ENCODE assay signal across 22 mouse cellular contexts in the genomic region with DNA sequence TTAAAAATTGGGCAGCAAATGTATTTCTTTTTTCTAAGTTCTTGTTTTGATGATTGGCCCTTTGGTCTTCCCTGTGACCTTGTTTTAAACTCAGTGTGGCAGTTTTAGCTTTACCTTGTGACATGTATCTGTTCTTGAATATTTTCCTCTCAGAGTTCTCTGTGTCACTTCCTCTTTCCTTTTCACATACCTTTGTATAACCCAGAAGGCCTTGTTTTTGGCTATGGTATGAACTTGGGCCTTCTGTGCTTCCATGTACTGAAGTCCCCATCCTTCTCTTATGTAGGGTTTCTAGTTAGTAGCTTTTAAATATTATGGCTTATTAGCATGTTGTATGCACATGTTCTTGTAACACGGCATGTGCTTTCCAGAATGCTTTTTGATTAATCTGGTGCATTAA. TPM values are rescaled to one million over a fixed set of nuclear protein-coding genes. Genes with fewer than 3 reads are reported as not detected.
A peak's percentile ranks its signal among the peaks of the same experiment; 100 is the strongest.
DNase-seq lines count a peak whose midpoint lies in the region; ATAC-seq and TF ChIP-seq lines count a peak whose summit lies in the region.
"Had no signal": no experiment of that assay in that cellular context is flagged by ENCODE, and none has a peak within 500 bp of the region (broad histone marks: within the 10 kb centered on the region; RNA-seq: fewer than 3 reads in every experiment).

No protein-coding gene starts in this region.

- intact Hi-C loops in gastrocnemius, adult 2 months (cut with DNase I), result no loop called here

- peak; percentile 9 for ATAC-seq in CD4-positive, CD25-positive, alpha-beta regulatory T cell, adult 4 months
- 0 out of 2 replicates have a peak, but pooled peaks have one; percentile 26 for ATAC-seq in common myeloid progenitor, adult 5-6 weeks (replicated peaks; ENCODE audit: low read depth, poor library complexity, severe bottlenecking)
- peak; percentile 29; the same call in 1 of the 2 replicates for ATAC-seq in monocyte, adult 5-6 weeks (replicated peaks; ENCODE audit: insufficient number of reproducible peaks, low FRiP score, low TSS enrichment, poor library complexity, severe bottlenecking)
- ATAC-seq: forebrain, embryonic 13.5 days; hindbrain, postnatal 0 days had no signal

- H3K4me3 ChIP-seq in gastrocnemius, adult 2 months, result no peak overlapping the region
- H3K4me3 ChIP-seq: embryonic facial prominence, embryonic 12.5 days; erythroblast, embryonic 14.5 days; forebrain, embryonic 13.5 days; hindbrain, embryonic 10.5 days; left cerebral cortex, adult 2 months; limb, embryonic 15.5 days; lung, embryonic 15.5 days had no signal

- peak; percentile 64 for DNase-seq in A20 (ENCODE audit: low read depth, low spot score)
- DNase-seq in embryo, embryonic 10.5 days (ENCODE audit: low spot score), result no peak
- DNase-seq in kidney, postnatal 25 days, result no peak
- no peak for DNase-seq in adrenal gland, postnatal 25 days
- no peak for DNase-seq in gastrocnemius, adult 2 months
- DNase-seq: adrenal gland, postnatal 14 days; kidney, adult 11 months; layer of hippocampus, adult 9-11 months; thymus, postnatal 4 days had no signal

- no peak overlapping the region for H3K27ac ChIP-seq in gastrocnemius, adult 2 months
- H3K27ac ChIP-seq: embryonic facial prominence, embryonic 12.5 days; forebrain, embryonic 13.5 days; hindbrain, embryonic 10.5 days; hindbrain, postnatal 0 days; left cerebral cortex, adult 2 months; limb, embryonic 15.5 days; liver, embryonic 14.5 days; lung, embryonic 15.5 days; macrophage had no signal

- no peak for TF ChIP-seq CTCF in gastrocnemius, adult 2 months (IDR thresholded peaks at IDR 0.05)

RNA-seq across cellular contexts. Expression of a gene that starts 4.8 kb away (rescaled TPM):
- 10 to 100 TPM; 13.2 to 13.5 TPM for polyA plus RNA-seq in CD4-positive, CD25-positive, alpha-beta regulatory T cell, adult 4 months (2017; shearing (Covaris generic))
- total RNA-seq in common myeloid progenitor, adult 5-6 weeks (2017), result 24.0 and 55.4 TPM in 2 replicates
- total RNA-seq in monocyte, adult 5-6 weeks (2017), result 60.8 to 96.3 TPM (median 77.3 TPM) in 3 replicates
- total RNA-seq in adrenal gland, postnatal 25 days (2021), result 43.4 and 54.4 TPM in 2 replicates
- total RNA-seq in gastrocnemius, adult 2 months (2021), result 10 to 100 TPM; 42.6 to 43.1 TPM
